Mouse (Mus musculus): Measurements from ENCODE around the gene Prkce. TPM values are rescaled to one million over a fixed set of nuclear protein-coding genes. Genes with fewer than 3 reads are reported as not detected.

Gene Prkce
- total and polyA plus RNA-seq, 3 experiments, result 6.1 to 27.3 (median 26.0) TPM

DNA sequence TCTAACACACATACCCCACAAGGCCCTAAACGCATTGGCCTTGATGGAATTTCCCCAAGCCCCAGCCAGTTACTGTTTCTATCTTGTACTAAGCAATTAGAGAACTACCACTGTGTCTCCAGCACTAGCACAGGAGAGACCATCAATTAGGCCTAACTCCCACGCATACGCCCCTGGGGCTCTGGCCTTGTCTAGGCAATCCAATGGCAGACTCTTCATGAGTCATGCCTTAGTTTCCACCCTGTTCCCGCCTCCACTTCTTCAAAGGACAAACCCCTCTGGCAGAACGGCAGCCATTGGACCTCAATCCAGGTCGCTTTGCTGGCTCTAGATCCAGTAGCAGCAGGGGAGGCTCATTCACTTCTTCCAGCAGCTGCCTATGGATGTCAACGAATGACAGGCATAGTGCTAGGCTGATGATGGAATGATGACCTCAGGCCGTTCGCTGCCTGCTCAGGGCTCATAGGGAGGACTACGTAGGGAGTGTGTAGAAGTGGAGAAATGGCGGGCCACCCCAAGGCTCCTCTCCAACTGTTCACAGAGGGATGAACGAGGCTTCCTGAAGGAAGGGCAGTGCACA is 481.4 kb downstream of the Prkce start:
- no peak for DNase-seq
- TF ChIP-seq EP300 (IDR thresholded peaks at IDR 0.05; ENCODE audit: insufficient read depth, low read depth, low read length), result no peak
- 89% methylated on average over 12 of the region's 12 CpGs for WGBS

DNA sequence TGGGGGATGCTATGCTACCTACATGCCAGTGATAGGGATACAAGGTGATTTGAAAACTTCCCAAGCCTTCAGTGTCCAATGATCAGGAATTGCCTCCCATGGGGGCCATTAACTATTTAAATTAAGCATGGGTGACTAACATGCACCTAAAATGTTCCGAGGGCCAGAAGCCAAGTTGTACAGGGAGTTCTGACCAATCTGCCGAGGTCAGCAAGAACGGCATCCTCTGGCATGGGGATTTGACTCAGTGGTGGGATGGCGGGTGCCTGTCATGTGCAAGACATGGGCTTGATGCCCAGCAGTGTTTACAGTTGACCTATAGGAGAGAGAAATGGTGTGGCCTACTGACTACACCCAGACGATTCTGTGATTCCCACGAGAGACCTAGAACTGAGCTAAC is 482.7 kb downstream of the Prkce start:
- H3K27me3 ChIP-seq (ENCODE audit: control insufficient read depth, insufficient read depth, low read length), result no peaks in the 10 kb centered on the region
- no peaks in the 10 kb centered on the region for H3K4me1 ChIP-seq (ENCODE audit: control insufficient read depth, insufficient read depth, low read length)
- DNase-seq, result no peak
- WGBS, result 92% methylated on average over 6 of the region's 6 CpGs
- TF ChIP-seq POLR2A (IDR thresholded peaks at IDR 0.05; ENCODE audit: insufficient read depth, low read depth, low read length) (no peak), EP300 (IDR thresholded peaks at IDR 0.05; ENCODE audit: insufficient read depth, low read depth, low read length) (no peak), CTCF (IDR thresholded peaks at IDR 0.05) (no peak)
- intact Hi-C loops (cut with DNase I), result no loop called here
- H3K36me3 ChIP-seq (ENCODE audit: control insufficient read depth, insufficient read depth, low read length), result no peaks in the 10 kb centered on the region
- H3K27ac ChIP-seq, result no peak overlapping the region
- no peak overlapping the region for H3K9ac ChIP-seq (ENCODE audit: low read depth, low read length)
- no peak overlapping the region for H3K4me3 ChIP-seq
- no peaks in the 10 kb centered on the region for H3K79me2 ChIP-seq (replicated peaks; ENCODE audit: control insufficient read depth, insufficient read depth, low read length)

More for the DNA sequence above, 481.4 kb downstream of the Prkce start:
- Histone ChIP-seq H3K4me1 (ENCODE audit: control insufficient read depth, insufficient read depth, low read length) (no peaks in the 10 kb centered on the region), H3K27me3 (ENCODE audit: control insufficient read depth, insufficient read depth, low read length) (no peaks in the 10 kb centered on the region), H3K79me2 (replicated peaks; ENCODE audit: control insufficient read depth, insufficient read depth, low read length) (no peaks in the 10 kb centered on the region), H3K27ac (no peak overlapping the region), H3K9ac (ENCODE audit: low read depth, low read length) (no peak overlapping the region), H3K4me3 (no peak overlapping the region), H3K36me3 (ENCODE audit: control insufficient read depth, insufficient read depth, low read length) (no peaks in the 10 kb centered on the region)
- intact Hi-C loops (cut with DNase I), result no loop called here

GRCm38 (mm10) chr17:86651091-86651490 is 483.5 kb downstream of the Prkce start:
- H3K79me2 ChIP-seq (replicated peaks; ENCODE audit: control insufficient read depth, insufficient read depth, low read length), result no peaks in the 10 kb centered on the region
- H3K4me1 ChIP-seq (ENCODE audit: control insufficient read depth, insufficient read depth, low read length), result no peaks in the 10 kb centered on the region
- intact Hi-C loops (cut with DNase I), result no loop called here
- H3K36me3 ChIP-seq (ENCODE audit: control insufficient read depth, insufficient read depth, low read length), result peaks cover 4% of the 10 kb centered on the region
- H3K27ac ChIP-seq, result peak overlapping the region; percentile 9; the same call in 1 of the 2 replicates
- H3K9ac ChIP-seq (ENCODE audit: low read depth, low read length), result no peak overlapping the region
- TF ChIP-seq POLR2A (IDR thresholded peaks at IDR 0.05; ENCODE audit: insufficient read depth, low read depth, low read length) (no peak), EP300 (IDR thresholded peaks at IDR 0.05; ENCODE audit: insufficient read depth, low read depth, low read length) (no peak), CTCF (IDR thresholded peaks at IDR 0.05) (no peak)
- DNase-seq, result peak in 1 of 2 experiments; percentile 18
- 59% methylated on average over 4 of the region's 4 CpGs for WGBS
- no peak overlapping the region for H3K4me3 ChIP-seq
- no peaks in the 10 kb centered on the region for H3K27me3 ChIP-seq (ENCODE audit: control insufficient read depth, insufficient read depth, low read length)

- H3K4me3 ChIP-seq, result no peak overlapping the region
- intact Hi-C loops (cut with DNase I), result no loop called here
- 55% methylated on average over 1 of the region's 1 CpGs for WGBS
- no peak for DNase-seq
- no peak overlapping the region for H3K9ac ChIP-seq (ENCODE audit: low read depth, low read length)
- no peak overlapping the region for H3K27ac ChIP-seq
- TF ChIP-seq CTCF (IDR thresholded peaks at IDR 0.05) (no peak), EP300 (IDR thresholded peaks at IDR 0.05; ENCODE audit: insufficient read depth, low read depth, low read length) (no peak)
- peaks cover 7% of the 10 kb centered on the region for H3K36me3 ChIP-seq (ENCODE audit: control insufficient read depth, insufficient read depth, low read length)
- no peaks in the 10 kb centered on the region for H3K27me3 ChIP-seq (ENCODE audit: control insufficient read depth, insufficient read depth, low read length)
- no peaks in the 10 kb centered on the region for H3K79me2 ChIP-seq (replicated peaks; ENCODE audit: control insufficient read depth, insufficient read depth, low read length)
- H3K4me1 ChIP-seq (ENCODE audit: control insufficient read depth, insufficient read depth, low read length), result peaks cover 3% of the 10 kb centered on the region; the same call in 1 of the 2 replicates
Measured at GRCm38 (mm10) chr17:86652751-86653150, 485.2 kb downstream of the Prkce start.

DNA sequence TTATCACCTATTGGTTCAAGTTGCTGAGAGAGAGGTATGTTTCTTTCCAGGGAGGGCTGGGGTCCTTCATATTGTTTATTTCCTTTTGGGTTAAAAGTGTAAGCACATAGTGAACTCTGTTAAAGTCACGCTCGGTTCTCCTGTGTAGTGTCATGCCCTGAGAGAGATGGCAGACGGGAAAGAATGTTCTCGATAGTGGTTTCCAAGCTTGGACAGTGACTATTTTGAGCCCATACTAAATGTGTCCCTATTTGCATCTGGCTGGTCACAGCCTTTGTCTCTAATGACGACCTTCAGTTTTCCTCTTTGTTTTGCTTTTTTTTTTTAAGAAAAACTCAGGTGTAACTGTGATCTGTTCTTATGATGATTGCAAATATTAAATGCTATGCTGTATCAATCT is 488.8 kb downstream of the Prkce start:
- Histone ChIP-seq H3K79me2 (replicated peaks; ENCODE audit: control insufficient read depth, insufficient read depth, low read length) (no peaks in the 10 kb centered on the region), H3K36me3 (ENCODE audit: control insufficient read depth, insufficient read depth, low read length) (peaks cover 7% of the 10 kb centered on the region), H3K9ac (ENCODE audit: low read depth, low read length) (no peak overlapping the region), H3K27me3 (ENCODE audit: control insufficient read depth, insufficient read depth, low read length) (no peaks in the 10 kb centered on the region), H3K4me3 (no peak overlapping the region), H3K27ac (peak overlapping the region; percentile 61), H3K4me1 (ENCODE audit: control insufficient read depth, insufficient read depth, low read length) (peaks cover 3% of the 10 kb centered on the region; the same call in 1 of the 2 replicates)
- 54% methylated on average over 5 of the region's 5 CpGs for WGBS
- no peak for DNase-seq
- intact Hi-C loops (cut with DNase I), result no loop called here
- no peak for TF ChIP-seq EP300 (IDR thresholded peaks at IDR 0.05; ENCODE audit: insufficient read depth, low read depth, low read length)
- no peak for TF ChIP-seq CTCF (IDR thresholded peaks at IDR 0.05)
- no peak for TF ChIP-seq POLR2A (IDR thresholded peaks at IDR 0.05; ENCODE audit: insufficient read depth, low read depth, low read length)

GRCm38 (mm10) chr17:86662301-86662700 is 494.7 kb downstream of the Prkce start:
- H3K27me3 ChIP-seq (ENCODE audit: control insufficient read depth, insufficient read depth, low read length), result no peaks in the 10 kb centered on the region
- H3K36me3 ChIP-seq (ENCODE audit: control insufficient read depth, insufficient read depth, low read length), result no peaks in the 10 kb centered on the region
- intact Hi-C loops (cut with DNase I), result no loop called here
- H3K79me2 ChIP-seq (replicated peaks; ENCODE audit: control insufficient read depth, insufficient read depth, low read length), result no peaks in the 10 kb centered on the region
- H3K27ac ChIP-seq, result no peak overlapping the region
- 94% methylated on average over 1 of the region's 1 CpGs for WGBS
- no peak overlapping the region for H3K4me3 ChIP-seq
- peaks cover 6% of the 10 kb centered on the region for H3K4me1 ChIP-seq (ENCODE audit: control insufficient read depth, insufficient read depth, low read length)
- DNase-seq, result no peak
- TF ChIP-seq EP300 (IDR thresholded peaks at IDR 0.05; ENCODE audit: insufficient read depth, low read depth, low read length), result no peak
- no peak for TF ChIP-seq POLR2A (IDR thresholded peaks at IDR 0.05; ENCODE audit: insufficient read depth, low read depth, low read length)
- no peak for TF ChIP-seq CTCF (IDR thresholded peaks at IDR 0.05)
- no peak overlapping the region for H3K9ac ChIP-seq (ENCODE audit: low read depth, low read length)
